Mouse (Mus musculus) ES-E14 (cell line): ENCODE results near the gene Fxn. TPM values are rescaled to one million over a fixed set of nuclear protein-coding genes. Genes with fewer than 3 reads are reported as not detected.

ENCODE experiments used
- DNase-seq: peaks from one replicate; pipeline ENCODE4 v3.0.0-alpha.2; 2013; ENCODE audit warnings: low read depth, low spot score
- H3K27ac ChIP-seq: 2 replicates; pipeline ENCODE4 v1.5.1; 2012; ENCODE audit warnings: low read depth, mild to moderate bottlenecking, low read length, moderate library complexity, mixed read lengths; ENCODE audit not compliant: poor library complexity, insufficient read depth, severe bottlenecking
- H3K36me3 ChIP-seq: 2 replicates; pipeline ENCODE4 v1.6.1; 2012; ENCODE audit warnings: mild to moderate bottlenecking, low read length, moderate library complexity, mixed read lengths; ENCODE audit not compliant: control insufficient read depth, poor library complexity, insufficient read depth, severe bottlenecking
- H3K4me1 ChIP-seq, 2 experiments: fragments of 150-350 bp in 1 of 2; sonication (generic) in 1 of 2; 2 replicates each; pipeline ENCODE4 v1.6.1; 2012; ENCODE audit warnings: low read length in 2 of 2, mild to moderate bottlenecking in 1 of 2, mixed read lengths in 1 of 2; ENCODE audit not compliant: control insufficient read depth in 2 of 2, insufficient read depth in 2 of 2, poor library complexity in 1 of 2
- H3K4me3 ChIP-seq, 2 experiments: fragments of 150-350 bp in 1 of 2; sonication (generic) in 1 of 2; 2 replicates each; pipeline ENCODE4 v1.5.1; 2012; ENCODE audit warnings: low read length in 2 of 2, low read depth in 1 of 2, mild to moderate bottlenecking in 1 of 2, mixed read lengths in 1 of 2; ENCODE audit not compliant: insufficient read depth in 1 of 2, poor library complexity in 1 of 2, severe bottlenecking in 1 of 2
- H3K9ac ChIP-seq: 2 replicates; pipeline ENCODE4 v1.6.1; 2012; ENCODE audit warnings: low read depth, mild to moderate bottlenecking, low read length, mixed read lengths; ENCODE audit not compliant: poor library complexity, insufficient read depth, severe bottlenecking
- H3K9me3 ChIP-seq: fragments of 150-350 bp; sonication (generic); 2 replicates; pipeline ENCODE4 v1.6.1; 2012; ENCODE audit warnings: low read depth, mild to moderate bottlenecking, low read length; ENCODE audit not compliant: control insufficient read depth, insufficient read depth
- CHD2 ChIP-seq: IDR thresholded peaks from 2 replicates; pipeline ENCODE4 v1.6.1; 2014; ENCODE audit warnings: mild to moderate bottlenecking, low read depth, low read length, inconsistent platforms
- HCFC1 ChIP-seq: IDR thresholded peaks from 2 replicates; pipeline ENCODE4 v1.6.1; 2012; ENCODE audit warnings: low read length, inconsistent platforms, borderline replicate concordance; ENCODE audit not compliant: insufficient read depth
- MAFK ChIP-seq: IDR thresholded peaks from 2 replicates; pipeline ENCODE4 v1.6.1; 2014; ENCODE audit warnings: mild to moderate bottlenecking, low read depth, low read length, inconsistent platforms; ENCODE audit not compliant: insufficient read depth
- ZC3H11A ChIP-seq: IDR thresholded peaks from 2 replicates; pipeline ENCODE4 v1.6.1; 2012; ENCODE audit warnings: low read depth, mild to moderate bottlenecking, inconsistent platforms, low read length, borderline replicate concordance
- ZNF384 ChIP-seq: IDR thresholded peaks from 2 replicates; pipeline ENCODE4 v1.6.1; 2012; ENCODE audit warnings: low read depth, low read length, inconsistent platforms
- in situ Hi-C, 2 experiments: fragments of 600-800 bp; cut with MboI; formaldehyde crosslinking; loops; one replicate each; pipeline ENCODE4 v1.15.1; 2025; ENCODE audit warnings: low sequenced_read_pairs in 2 of 2, inconsistent platforms in 1 of 2; ENCODE audit not compliant: unreplicated experiment in 2 of 2
- total RNA-seq: library from RNA; depleted of rRNA; stranded (reverse); fragments of 300-350 nt; gene quantifications from 2 replicates; pipeline ENCODE4 v1.2.3, GENCODE M21; 2012

The Fxn gene
- total RNA-seq, 1 experiment, result 16.4 TPM

GRCm38 (mm10) chr19:24302198-24302597 is 21.8 kb upstream of the Fxn start:
- Histone ChIP-seq H3K36me3 (no peaks in the 10 kb centered on the region), H3K9me3 (no peaks in the 10 kb centered on the region), H3K27ac (no peak overlapping the region), H3K4me3 (no peak overlapping the region), H3K4me1 (peaks cover 0 to 4% of the 10 kb centered on the region in 2 experiments; a peak in 1 of 4 replicates), H3K9ac (no peak overlapping the region)
- DNase-seq, result no peak
- no peak for TF ChIP-seq ZNF384
- no peak for TF ChIP-seq ZC3H11A
- no peak for TF ChIP-seq HCFC1
- TF ChIP-seq CHD2, result no peak
- no peak for TF ChIP-seq MAFK
- in situ Hi-C loops, result loop anchor here (5.0 to 10.0 kb wide), 2 partner anchors 570 to 583 kb away; no protein-coding TSS in a partner anchor

DNA sequence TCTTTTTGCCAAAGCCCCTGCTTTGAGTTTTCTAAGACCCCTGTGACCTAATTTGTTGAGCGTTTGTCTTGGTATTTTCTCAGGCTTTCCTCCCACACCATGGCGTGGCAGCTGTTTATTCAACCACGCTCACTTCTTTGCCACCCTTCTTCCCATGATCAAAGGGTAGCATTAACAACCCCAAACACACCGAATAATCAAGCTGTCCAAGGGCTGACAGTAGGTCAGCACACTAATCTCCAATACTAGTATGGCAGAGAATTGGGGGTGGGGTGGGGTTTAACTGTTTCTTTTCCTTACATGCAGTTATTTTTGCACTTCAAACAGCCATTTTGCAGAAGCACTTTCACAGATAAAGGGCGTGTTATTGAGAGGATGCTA is 21.4 kb upstream of the Fxn start:
- Histone ChIP-seq H3K27ac (no peak overlapping the region), H3K36me3 (no peaks in the 10 kb centered on the region), H3K4me3 (no peak overlapping the region), H3K9me3 (no peaks in the 10 kb centered on the region), H3K9ac (0 out of 2 replicates have a peak overlapping the region, but pooled peaks have one; percentile 12), H3K4me1 (peaks cover 0 to 4% of the 10 kb centered on the region in 2 experiments; a peak in 1 of 4 replicates)
- no peak for DNase-seq
- no peak for TF ChIP-seq ZNF384
- TF ChIP-seq MAFK, result no peak
- TF ChIP-seq HCFC1, result no peak
- no peak for TF ChIP-seq ZC3H11A
- in situ Hi-C loops, result loop anchor here (5.0 to 10.0 kb wide), 2 partner anchors 571 to 583 kb away; no protein-coding TSS in a partner anchor

- Histone ChIP-seq H3K4me3 (0 out of 4 replicates have a peak overlapping the region, but pooled peaks of 1 of the 2 experiments have one; percentile 4), H3K9ac (0 out of 2 replicates have a peak overlapping the region, but pooled peaks have one; percentile 12), H3K27ac (no peak overlapping the region), H3K4me1 (peaks cover 0 to 4% of the 10 kb centered on the region in 2 experiments; a peak in 1 of 4 replicates), H3K9me3 (no peaks in the 10 kb centered on the region), H3K36me3 (no peaks in the 10 kb centered on the region)
- TF ChIP-seq CHD2 (0 out of 2 replicates have a peak, but pooled peaks have one; percentile 25), ZC3H11A (peak; percentile 24), HCFC1 (no peak)
- peak; percentile 84 for DNase-seq
- in situ Hi-C loops, result loop anchor here (5.0 to 10.0 kb wide), 2 partner anchors 571 to 584 kb away; no protein-coding TSS in a partner anchor
These were observed 20.8 kb upstream of the Fxn start for GRCm38 (mm10) chr19:24300994-24301767.

GRCm38 (mm10) chr19:24293537-24293936 is 13.1 kb upstream of the Fxn start:
- in situ Hi-C loops, result no loop called here
- Histone ChIP-seq H3K9me3 (no peaks in the 10 kb centered on the region), H3K4me3 (no peak overlapping the region), H3K4me1 (no peaks in the 10 kb centered on the region), H3K27ac (no peak overlapping the region), H3K36me3 (no peaks in the 10 kb centered on the region), H3K9ac (no peak overlapping the region)
- TF ChIP-seq ZC3H11A, result no peak
- no peak for TF ChIP-seq CHD2
- DNase-seq, result no peak
